Mouse (Mus musculus): ENCODE results near the gene Themis. TPM values are rescaled to one million over a fixed set of nuclear protein-coding genes. Genes with fewer than 3 reads are reported as not detected.
A peak's percentile ranks its signal among the peaks of the same experiment; 100 is the strongest.

Gene Themis
- polyA plus RNA-seq, 2 experiments, result 0.10 TPM; not detected in 1

- no peaks in the 10 kb centered on the region for H3K9me3 ChIP-seq (ENCODE audit: control insufficient read depth, low read length)
- no peak overlapping the region for H3K9ac ChIP-seq (ENCODE audit: low read depth, low read length, severe bottlenecking)
- peak; percentile 67 for DNase-seq (ENCODE audit: low spot score)
- no peaks in the 10 kb centered on the region for H3K36me3 ChIP-seq (ENCODE audit: control insufficient read depth, insufficient read depth, low read length)
- no peak overlapping the region for H3K27ac ChIP-seq (replicated peaks; ENCODE audit: low read depth, low read length)
- no peak overlapping the region for H3K4me2 ChIP-seq (replicated peaks; ENCODE audit: low read depth, low read length, severe bottlenecking)
- WGBS, result 48% methylated on average over 2 of the region's 2 CpGs
- no peak overlapping the region for H3K4me3 ChIP-seq (replicated peaks; ENCODE audit: low read length)
- TF ChIP-seq POLR2A (IDR thresholded peaks at IDR 0.05; ENCODE audit: borderline replicate concordance, extremely low read depth, insufficient read depth, insufficient read length), result no peak
- 0 out of 2 replicates have a peak, but pooled peaks cover 3% of the 10 kb centered on the region for H3K4me1 ChIP-seq (ENCODE audit: control insufficient read depth, insufficient read depth, low read length)
- H3K27me3 ChIP-seq (ENCODE audit: control insufficient read depth, insufficient read depth, low read length), result no peaks in the 10 kb centered on the region
- peak; percentile 74 for ATAC-seq (ENCODE audit: low FRiP score, low read depth)
These were observed 174.4 kb downstream of the Themis start for GRCm38 (mm10) chr10:28842605-28843004.

DNA sequence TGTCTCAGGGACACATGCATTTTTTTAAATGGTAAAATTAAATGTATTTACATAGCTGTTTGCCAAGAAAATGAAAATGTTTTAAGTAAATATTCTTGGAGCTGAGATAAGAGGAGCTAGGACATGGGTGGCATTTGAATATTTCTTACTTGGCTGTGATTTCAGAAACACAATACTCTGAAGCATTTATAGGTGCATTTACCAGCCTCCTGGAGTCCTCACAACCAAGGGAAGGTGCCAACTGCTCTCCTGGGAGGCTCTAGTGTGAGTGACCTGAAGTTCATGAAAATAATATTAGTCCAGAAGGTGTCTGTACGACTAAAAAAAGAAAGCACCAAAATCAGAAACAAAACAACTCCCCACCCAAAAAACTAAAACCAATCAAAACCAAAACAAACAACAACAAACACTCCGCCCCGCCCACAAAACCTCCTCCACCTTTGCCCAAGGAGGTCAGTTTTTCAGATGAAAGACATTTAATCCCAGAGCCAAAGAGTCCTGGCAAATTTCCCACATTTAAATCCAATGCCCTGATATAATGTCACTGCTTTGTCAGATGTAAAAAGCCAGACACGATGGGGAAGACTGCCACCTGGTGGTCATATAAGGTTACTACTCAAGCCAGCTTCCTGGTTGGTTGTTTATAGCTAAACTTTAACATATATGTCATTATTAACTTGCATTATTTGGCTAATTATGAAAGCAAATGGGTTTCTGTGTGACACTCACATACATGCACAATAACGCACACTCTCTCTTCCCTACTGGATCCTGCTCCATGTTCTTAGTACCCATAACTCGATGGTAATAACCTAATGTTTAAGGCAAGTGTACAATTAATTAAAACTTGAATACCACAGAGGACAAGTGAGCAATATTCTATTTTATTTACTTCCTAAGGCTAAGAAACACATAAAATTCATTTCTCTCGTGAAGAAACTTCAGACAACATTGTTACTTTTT lies 175.9 kb downstream of the Themis start:
- no peaks in the 10 kb centered on the region for H3K27me3 ChIP-seq (ENCODE audit: control insufficient read depth, insufficient read depth, low read length)
- no peak overlapping the region for H3K9ac ChIP-seq (ENCODE audit: low read depth, low read length, severe bottlenecking)
- 0 out of 2 replicates have a peak, but pooled peaks cover 3% of the 10 kb centered on the region for H3K4me1 ChIP-seq (ENCODE audit: control insufficient read depth, insufficient read depth, low read length)
- H3K36me3 ChIP-seq (ENCODE audit: control insufficient read depth, insufficient read depth, low read length), result no peaks in the 10 kb centered on the region
- H3K9me3 ChIP-seq (ENCODE audit: control insufficient read depth, low read length), result no peaks in the 10 kb centered on the region
- H3K4me2 ChIP-seq (replicated peaks; ENCODE audit: low read depth, low read length, severe bottlenecking), result no peak overlapping the region
- no peak overlapping the region for H3K27ac ChIP-seq (replicated peaks; ENCODE audit: low read depth, low read length)
- WGBS, result 29% methylated on average over 7 of the region's 7 CpGs
- TF ChIP-seq POLR2A (IDR thresholded peaks at IDR 0.05; ENCODE audit: borderline replicate concordance, extremely low read depth, insufficient read depth, insufficient read length), result no peak
- no peak overlapping the region for H3K4me3 ChIP-seq (replicated peaks; ENCODE audit: low read length)
- ATAC-seq (ENCODE audit: low FRiP score, low read depth) (no peak), DNase-seq (ENCODE audit: low spot score) (peak; percentile 88)

GRCm38 (mm10) chr10:28856154-28856553 lies 188.0 kb downstream of the Themis start:
- Histone ChIP-seq H3K4me2 (replicated peaks; ENCODE audit: low read depth, low read length, severe bottlenecking) (no peak overlapping the region), H3K9me3 (ENCODE audit: control insufficient read depth, low read length) (no peaks in the 10 kb centered on the region), H3K27me3 (ENCODE audit: control insufficient read depth, insufficient read depth, low read length) (no peaks in the 10 kb centered on the region), H3K27ac (replicated peaks; ENCODE audit: low read depth, low read length) (no peak overlapping the region), H3K4me1 (ENCODE audit: control insufficient read depth, insufficient read depth, low read length) (no peaks in the 10 kb centered on the region), H3K4me3 (replicated peaks; ENCODE audit: low read length) (no peak overlapping the region), H3K9ac (ENCODE audit: low read depth, low read length, severe bottlenecking) (no peak overlapping the region), H3K36me3 (ENCODE audit: control insufficient read depth, insufficient read depth, low read length) (no peaks in the 10 kb centered on the region)
- DNase-seq (ENCODE audit: low spot score) (no peak), ATAC-seq (ENCODE audit: low FRiP score, low read depth) (no peak)
- no peak for TF ChIP-seq POLR2A (IDR thresholded peaks at IDR 0.05; ENCODE audit: borderline replicate concordance, extremely low read depth, insufficient read depth, insufficient read length)
- WGBS, result 88% methylated on average over 2 of the region's 2 CpGs

- no peak overlapping the region for H3K27ac ChIP-seq (replicated peaks; ENCODE audit: low read depth, low read length)
- H3K27me3 ChIP-seq (ENCODE audit: control insufficient read depth, insufficient read depth, low read length), result no peaks in the 10 kb centered on the region
- DNase-seq (ENCODE audit: low spot score), result no peak
- no peak overlapping the region for H3K4me3 ChIP-seq (replicated peaks; ENCODE audit: low read length)
- no peaks in the 10 kb centered on the region for H3K36me3 ChIP-seq (ENCODE audit: control insufficient read depth, insufficient read depth, low read length)
- H3K4me2 ChIP-seq (replicated peaks; ENCODE audit: low read depth, low read length, severe bottlenecking), result no peak overlapping the region
- 34% methylated on average over 4 of the region's 4 CpGs for WGBS
- H3K4me1 ChIP-seq (ENCODE audit: control insufficient read depth, insufficient read depth, low read length), result no peaks in the 10 kb centered on the region
- no peaks in the 10 kb centered on the region for H3K9me3 ChIP-seq (ENCODE audit: control insufficient read depth, low read length)
- no peak for ATAC-seq (ENCODE audit: low FRiP score, low read depth)
- H3K9ac ChIP-seq (ENCODE audit: low read depth, low read length, severe bottlenecking), result no peak overlapping the region
- no peak for TF ChIP-seq POLR2A (IDR thresholded peaks at IDR 0.05; ENCODE audit: borderline replicate concordance, extremely low read depth, insufficient read depth, insufficient read length)
These were observed 202.6 kb downstream of the Themis start for GRCm38 (mm10) chr10:28870580-28871354.

DNA sequence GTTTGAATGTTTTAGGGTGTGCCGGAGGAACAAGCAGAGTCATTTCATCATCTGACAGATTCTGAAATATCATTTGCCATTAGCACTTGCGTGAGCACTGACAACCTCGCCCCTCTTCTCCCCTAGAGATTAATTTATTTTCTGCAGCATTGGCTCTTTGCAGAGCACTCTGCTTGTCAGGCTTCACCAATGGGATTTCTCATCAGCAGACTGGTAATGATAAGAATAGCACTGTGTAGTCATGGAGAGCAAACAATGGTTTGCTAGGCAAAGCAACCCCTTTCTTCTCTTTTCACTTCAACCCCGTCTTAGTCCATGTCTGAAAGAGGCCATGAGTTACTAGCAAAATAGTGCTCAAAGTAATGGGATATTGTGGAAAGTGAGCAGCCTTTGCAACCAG lies 206.4 kb downstream of the Themis start:
- Histone ChIP-seq H3K9ac (ENCODE audit: low read depth, low read length, severe bottlenecking) (no peak overlapping the region), H3K4me3 (replicated peaks; ENCODE audit: low read length) (no peak overlapping the region), H3K9me3 (ENCODE audit: control insufficient read depth, low read length) (no peaks in the 10 kb centered on the region), H3K4me1 (ENCODE audit: control insufficient read depth, insufficient read depth, low read length) (no peaks in the 10 kb centered on the region), H3K36me3 (ENCODE audit: control insufficient read depth, insufficient read depth, low read length) (no peaks in the 10 kb centered on the region), H3K27ac (replicated peaks; ENCODE audit: low read depth, low read length) (no peak overlapping the region), H3K27me3 (ENCODE audit: control insufficient read depth, insufficient read depth, low read length) (no peaks in the 10 kb centered on the region), H3K4me2 (replicated peaks; ENCODE audit: low read depth, low read length, severe bottlenecking) (no peak overlapping the region)
- TF ChIP-seq POLR2A (IDR thresholded peaks at IDR 0.05; ENCODE audit: borderline replicate concordance, extremely low read depth, insufficient read depth, insufficient read length), result no peak
- DNase-seq (ENCODE audit: low spot score), result no peak
- ATAC-seq (ENCODE audit: low FRiP score, low read depth), result no peak
- 85% methylated on average over 4 of the region's 4 CpGs for WGBS
